Mouse (Mus musculus) limb, embryonic 14.5 days (tissue): Measurements from ENCODE around the gene Phex. TPM values are rescaled to one million over a fixed set of nuclear protein-coding genes. Genes with fewer than 3 reads are reported as not detected.

Source experiments
- ATAC-seq: fragments of 200-750 bp; cut with Nextera tagmentation; 2 replicates; pipeline ENCODE4 v1.8.0; 2017; ENCODE audit warnings: low read depth, moderate number of reproducible peaks, moderate TSS enrichment; ENCODE audit not compliant: low FRiP score
- DNase-seq: peaks from one replicate; pipeline ENCODE4 v3.0.0-alpha.2; 2015; ENCODE audit warnings: low spot score
- H3K27ac ChIP-seq: fragments of 300-500 bp; sonication (generic); replicated peaks from 2 replicates; pipeline ENCODE4 v1.5.1; 2014; ENCODE audit warnings: low read depth, mild to moderate bottlenecking, low read length, moderate library complexity, mixed read lengths
- H3K27me3 ChIP-seq: fragments of 300-500 bp; sonication (generic); 2 replicates; pipeline ENCODE4 v1.6.1; 2014; ENCODE audit warnings: low read length, mixed read lengths; ENCODE audit not compliant: control insufficient read depth, insufficient read depth
- H3K36me3 ChIP-seq: fragments of 300-500 bp; sonication (generic); 2 replicates; pipeline ENCODE4 v1.6.1; 2014; ENCODE audit warnings: mild to moderate bottlenecking, low read length, moderate library complexity, mixed read lengths; ENCODE audit not compliant: control insufficient read depth, insufficient read depth
- H3K4me1 ChIP-seq: fragments of 300-500 bp; sonication (generic); 2 replicates; pipeline ENCODE4 v1.6.1; 2014; ENCODE audit warnings: antibody characterized with exemption, low read length, mixed read lengths; ENCODE audit not compliant: control insufficient read depth, insufficient read depth
- H3K4me2 ChIP-seq: fragments of 300-500 bp; sonication (generic); replicated peaks from 2 replicates; pipeline ENCODE4 v1.6.1; 2014; ENCODE audit warnings: low read depth, mild to moderate bottlenecking, low read length, moderate library complexity; ENCODE audit not compliant: severe bottlenecking
- H3K4me3 ChIP-seq: fragments of 300-500 bp; sonication (generic); replicated peaks from 2 replicates; pipeline ENCODE4 v1.5.1; 2014; ENCODE audit warnings: low read length
- H3K9ac ChIP-seq: fragments of 300-500 bp; sonication (generic); 2 replicates; pipeline ENCODE4 v1.6.1; 2014; ENCODE audit warnings: mild to moderate bottlenecking, low read depth, low read length, moderate library complexity; ENCODE audit not compliant: severe bottlenecking
- H3K9me3 ChIP-seq: fragments of 300-500 bp; sonication (generic); 2 replicates; pipeline ENCODE4 v1.6.1; 2016; ENCODE audit warnings: low read length; ENCODE audit not compliant: control insufficient read depth
- POLR2A ChIP-seq: fragments of 200-500 bp; IDR thresholded peaks from 2 replicates; pipeline ENCODE4 v1.8.0; 2012; ENCODE audit warnings: inconsistent platforms, mild to moderate bottlenecking, moderate library complexity, borderline replicate concordance; ENCODE audit not compliant: insufficient read depth, insufficient read length; ENCODE audit errors: extremely low read depth
- WGBS: fragments of 180-500 bp; shearing (Covaris S2); extraction: QIAGEN DNeasy Blood & Tissue Kit; methylation state at CpG from one replicate; pipeline ENCODE4 v1.1.7; 2014; 5-methylcytosine and 5-hydroxymethylcytosine counted together
- polyA plus RNA-seq, 2 experiments: library from polyadenylated mRNA; depleted of rRNA in 1 of 2; stranded (reverse) in 1 of 2; unstranded in 1 of 2; fragments of >200 nt; fragmentation: Nextera tagmentation in 1 of 2; extraction: Ambion mirVana in 1 of 2; gene quantifications; 2 replicates each; pipeline versions ENCODE4 v1.2.1 to v1.2.3; 2012 to 2014

Gene Phex
- polyA plus RNA-seq, 2 experiments = 7.0 to 7.8 TPM

GRCm38 (mm10) chrX:157419451-157419850 is 4.3 kb upstream of the Phex start:
- Histone ChIP-seq H3K27ac (no peak overlapping the region), H3K9ac (no peak overlapping the region), H3K4me3 (no peak overlapping the region), H3K9me3 (no peaks in the 10 kb centered on the region), H3K4me2 (no peak overlapping the region), H3K36me3 (no peaks in the 10 kb centered on the region), H3K4me1 (no peaks in the 10 kb centered on the region), H3K27me3 (no peaks in the 10 kb centered on the region)
- no peak for ATAC-seq
- WGBS = 54% methylated on average over 2 of the region's 2 CpGs
- no peak for TF ChIP-seq POLR2A
- no peak for DNase-seq

DNA sequence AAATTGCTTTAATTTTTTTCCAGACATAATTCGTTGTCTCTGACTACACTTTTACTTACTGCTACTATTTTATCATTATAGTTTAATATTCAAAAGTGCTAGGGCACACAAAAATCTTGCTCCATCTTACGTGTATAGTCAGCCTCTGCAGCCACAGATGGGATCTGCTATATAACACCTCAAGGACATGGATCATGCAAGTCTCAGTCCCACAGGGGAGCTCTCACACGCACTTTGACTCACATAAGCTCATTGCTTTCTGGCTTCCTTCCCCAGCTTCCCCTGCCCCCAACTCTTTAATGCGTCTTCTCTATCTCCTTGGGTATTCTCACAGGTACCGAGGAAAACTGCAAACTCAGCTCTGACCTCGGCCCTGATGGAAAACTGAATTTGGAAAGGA is 10.2 kb downstream of the Phex start:
- Histone ChIP-seq H3K4me1 (no peaks in the 10 kb centered on the region), H3K4me3 (no peak overlapping the region), H3K9ac (no peak overlapping the region), H3K9me3 (no peaks in the 10 kb centered on the region), H3K27me3 (no peaks in the 10 kb centered on the region), H3K4me2 (no peak overlapping the region), H3K27ac (no peak overlapping the region), H3K36me3 (no peaks in the 10 kb centered on the region)
- DNase-seq (peak; percentile 26), ATAC-seq (peak; percentile 50; the same call in 1 of the 2 replicates)
- TF ChIP-seq POLR2A = no peak
- WGBS = 58% methylated on average over 6 of the region's 6 CpGs

- Histone ChIP-seq H3K9ac (no peak overlapping the region), H3K27ac (no peak overlapping the region), H3K4me2 (no peak overlapping the region), H3K4me1 (no peaks in the 10 kb centered on the region), H3K36me3 (no peaks in the 10 kb centered on the region), H3K27me3 (no peaks in the 10 kb centered on the region), H3K9me3 (no peaks in the 10 kb centered on the region), H3K4me3 (no peak overlapping the region)
- DNase-seq (no peak), ATAC-seq (no peak)
- TF ChIP-seq POLR2A = no peak
- 63% methylated on average over 2 of the region's 2 CpGs for WGBS
These were observed 23.9 kb downstream of the Phex start for GRCm38 (mm10) chrX:157391241-157391640.

DNA sequence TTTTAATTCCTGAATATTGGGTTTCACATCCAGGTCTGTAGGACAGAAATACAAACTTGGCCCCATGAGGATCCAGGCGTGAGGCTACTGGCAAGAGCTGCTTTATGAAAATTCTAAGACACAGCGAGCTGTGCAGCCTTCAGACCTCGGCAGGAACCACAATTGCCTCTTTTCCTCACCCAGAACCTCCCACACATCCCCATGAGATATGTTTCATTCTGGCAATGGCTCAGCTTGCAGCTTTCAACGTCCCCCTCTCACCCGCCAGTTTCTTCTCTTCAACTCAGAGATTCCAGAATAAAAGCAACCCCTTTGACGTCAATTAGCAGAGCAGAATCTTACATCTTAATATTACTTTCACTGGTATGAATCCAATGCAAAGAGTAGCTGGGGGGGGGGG is 25.0 kb downstream of the Phex start:
- WGBS = 64% methylated on average over 6 of the region's 6 CpGs
- Histone ChIP-seq H3K9ac (no peak overlapping the region), H3K27ac (no peak overlapping the region), H3K4me3 (no peak overlapping the region), H3K27me3 (no peaks in the 10 kb centered on the region), H3K9me3 (no peaks in the 10 kb centered on the region), H3K36me3 (no peaks in the 10 kb centered on the region), H3K4me1 (no peaks in the 10 kb centered on the region), H3K4me2 (no peak overlapping the region)
- no peak for TF ChIP-seq POLR2A
- DNase-seq (no peak), ATAC-seq (no peak)

- Histone ChIP-seq H3K36me3 (no peaks in the 10 kb centered on the region), H3K4me1 (no peaks in the 10 kb centered on the region), H3K9ac (no peak overlapping the region), H3K9me3 (no peaks in the 10 kb centered on the region), H3K27ac (no peak overlapping the region), H3K4me3 (no peak overlapping the region), H3K27me3 (no peaks in the 10 kb centered on the region), H3K4me2 (no peak overlapping the region)
- WGBS = 72% methylated on average over 3 of the region's 3 CpGs
- no peak for TF ChIP-seq POLR2A
- DNase-seq (no peak), ATAC-seq (no peak)
These were observed 26.7 kb downstream of the Phex start for GRCm38 (mm10) chrX:157388419-157388818.

DNA sequence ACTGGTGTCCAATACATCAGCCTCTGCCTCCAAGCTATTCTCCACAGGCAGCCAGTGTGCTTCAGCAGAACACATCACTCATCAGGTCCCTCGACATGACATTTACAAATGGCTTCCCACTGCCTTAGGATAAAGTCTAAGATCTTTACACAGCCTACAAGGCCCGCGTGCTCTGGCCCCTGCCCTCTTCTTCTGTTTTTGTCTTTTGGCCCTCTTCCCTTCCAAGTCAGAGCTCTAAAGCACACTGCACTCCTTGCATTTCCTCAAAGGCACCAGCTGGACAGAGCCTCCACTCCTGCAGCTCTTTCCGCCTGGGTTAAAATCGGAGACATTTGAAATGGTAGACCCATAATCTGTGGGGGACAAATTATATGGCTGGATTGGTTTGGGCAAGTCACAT is 28.1 kb downstream of the Phex start:
- 75% methylated on average over 5 of the region's 5 CpGs for WGBS
- no peak for TF ChIP-seq POLR2A
- Histone ChIP-seq H3K4me3 (no peak overlapping the region), H3K27ac (no peak overlapping the region), H3K9ac (no peak overlapping the region), H3K9me3 (no peaks in the 10 kb centered on the region), H3K36me3 (no peaks in the 10 kb centered on the region), H3K27me3 (no peaks in the 10 kb centered on the region), H3K4me1 (no peaks in the 10 kb centered on the region), H3K4me2 (no peak overlapping the region)
- ATAC-seq = no peak
- no peak for DNase-seq
